Mouse (Mus musculus) liver, embryonic 15.5 days (tissue): ENCODE data around the gene Gm11020. TPM values are rescaled to one million over a fixed set of nuclear protein-coding genes. Genes with fewer than 3 reads are reported as not detected.

Experiments
- ATAC-seq: fragments of 200-750 bp; cut with Nextera tagmentation; 2 replicates; pipeline ENCODE4 v1.8.0; 2017; ENCODE audit warnings: moderate number of reproducible peaks, mild to moderate bottlenecking, moderate library complexity; ENCODE audit not compliant: insufficient read depth
- H3K27ac ChIP-seq: fragments of 300-500 bp; sonication (generic); replicated peaks from 2 replicates; pipeline ENCODE4 v1.5.1; 2015; ENCODE audit warnings: mild to moderate bottlenecking, inconsistent platforms
- H3K27me3 ChIP-seq: fragments of 300-500 bp; sonication (generic); 2 replicates; pipeline ENCODE4 v1.6.1; 2015; ENCODE audit warnings: mild to moderate bottlenecking, inconsistent platforms
- H3K36me3 ChIP-seq: fragments of 300-500 bp; sonication (generic); replicated peaks from 2 replicates; pipeline ENCODE4 v1.6.1; 2015; ENCODE audit warnings: moderate library complexity, mild to moderate bottlenecking, inconsistent platforms
- H3K4me1 ChIP-seq: fragments of 300-500 bp; sonication (generic); replicated peaks from 2 replicates; pipeline ENCODE4 v1.6.1; 2015; ENCODE audit warnings: inconsistent platforms
- H3K4me2 ChIP-seq: fragments of 300-500 bp; sonication (generic); 2 replicates; pipeline ENCODE4 v1.6.1; 2015; ENCODE audit warnings: moderate library complexity, mild to moderate bottlenecking, inconsistent platforms
- H3K4me3 ChIP-seq: fragments of 300-500 bp; sonication (generic); replicated peaks from 2 replicates; pipeline ENCODE4 v1.5.1; 2015; ENCODE audit warnings: mild to moderate bottlenecking, inconsistent platforms
- H3K9ac ChIP-seq: fragments of 300-500 bp; sonication (generic); 2 replicates; pipeline ENCODE4 v1.6.1; 2015; ENCODE audit warnings: moderate library complexity, mild to moderate bottlenecking, inconsistent platforms
- H3K9me3 ChIP-seq: fragments of 300-500 bp; sonication (generic); replicated peaks from 2 replicates; pipeline ENCODE4 v1.6.1; 2016; ENCODE audit warnings: inconsistent platforms
- WGBS: fragments of 180-500 bp; shearing (Covaris S2); methylation state at CpG from one replicate; pipeline ENCODE4 v1.1.7; 2015; ENCODE audit warnings: mixed read lengths; ENCODE audit not compliant: insufficient replicate concordance; 5-methylcytosine and 5-hydroxymethylcytosine counted together
- polyA plus RNA-seq: library from polyadenylated mRNA; unstranded; fragments of >200 nt; fragmentation: Nextera tagmentation; extraction: Ambion mirVana; gene quantifications from 2 replicates; pipeline ENCODE4 v1.2.1, GENCODE M21; 2015

Gene Gm11020
- polyA plus RNA-seq, 1 experiment from 2014 or later: not detected

GRCm38 (mm10) chr8:104332665-104333631, 11.6 kb downstream of the Gm11020 start:
- 16% methylated on average over 5 of the region's 5 CpGs for WGBS
- no peaks in the 10 kb centered on the region for H3K27me3 ChIP-seq
- H3K9ac ChIP-seq: no peak overlapping the region
- H3K4me3 ChIP-seq: no peak overlapping the region
- H3K27ac ChIP-seq: no peak overlapping the region
- peak; percentile 62 for ATAC-seq
- peaks cover 19% of the 10 kb centered on the region for H3K4me1 ChIP-seq
- no peaks in the 10 kb centered on the region for H3K9me3 ChIP-seq
- H3K36me3 ChIP-seq: no peaks in the 10 kb centered on the region
- no peak overlapping the region for H3K4me2 ChIP-seq

GRCm38 (mm10) chr8:104333786-104334185, 12.4 kb downstream of the Gm11020 start:
- no peak overlapping the region for H3K27ac ChIP-seq
- ATAC-seq: peak; percentile 57

GRCm38 (mm10) chr8:104334196-104334595, 12.8 kb downstream of the Gm11020 start:
- H3K4me2 ChIP-seq: no peak overlapping the region
- no peaks in the 10 kb centered on the region for H3K36me3 ChIP-seq
- no peak overlapping the region for H3K4me3 ChIP-seq
- H3K9me3 ChIP-seq: no peaks in the 10 kb centered on the region
- H3K9ac ChIP-seq: no peak overlapping the region
- no peaks in the 10 kb centered on the region for H3K27me3 ChIP-seq
- no peak for ATAC-seq
- H3K27ac ChIP-seq: no peak overlapping the region
- H3K4me1 ChIP-seq: peaks cover 19% of the 10 kb centered on the region
- WGBS: 65% methylated on average over 1 of the region's 1 CpGs

More at GRCm38 (mm10) chr8:104333786-104334185, 12.4 kb downstream of the Gm11020 start:
- no peak overlapping the region for H3K4me3 ChIP-seq
- no peak overlapping the region for H3K4me2 ChIP-seq
- no peak overlapping the region for H3K9ac ChIP-seq
- no peaks in the 10 kb centered on the region for H3K36me3 ChIP-seq
- 21% methylated on average over 5 of the region's 5 CpGs for WGBS
- no peaks in the 10 kb centered on the region for H3K9me3 ChIP-seq
- no peaks in the 10 kb centered on the region for H3K27me3 ChIP-seq
- peaks cover 19% of the 10 kb centered on the region for H3K4me1 ChIP-seq

- Histone ChIP-seq H3K9ac (no peak overlapping the region), H3K4me3 (no peak overlapping the region), H3K4me1 (peaks cover 44% of the 10 kb centered on the region), H3K36me3 (no peaks in the 10 kb centered on the region), H3K27ac (no peak overlapping the region), H3K9me3 (no peaks in the 10 kb centered on the region), H3K4me2 (no peak overlapping the region), H3K27me3 (peaks cover 17% of the 10 kb centered on the region; the same call in 1 of the 2 replicates)
- no peak for ATAC-seq
- WGBS: 58% methylated on average over 1 of the region's 1 CpGs
Observed at GRCm38 (mm10) chr8:104336806-104337205, 15.4 kb downstream of the Gm11020 start.

- Histone ChIP-seq H3K36me3 (no peaks in the 10 kb centered on the region), H3K9me3 (no peaks in the 10 kb centered on the region), H3K27me3 (peaks cover 17% of the 10 kb centered on the region; the same call in 1 of the 2 replicates), H3K4me3 (no peak overlapping the region), H3K4me1 (peaks cover 43% of the 10 kb centered on the region), H3K27ac (no peak overlapping the region), H3K4me2 (no peak overlapping the region), H3K9ac (no peak overlapping the region)
- 27% methylated on average over 3 of the region's 3 CpGs for WGBS
- ATAC-seq: no peak
Observed at GRCm38 (mm10) chr8:104337890-104338289, 16.5 kb downstream of the Gm11020 start.

GRCm38 (mm10) chr8:104339229-104339982, 18.0 kb downstream of the Gm11020 start, which contains the start of gene Cmtm3:
TSS of gene Cmtm3 (plus strand) at chr8:104339410.
- peak within 1 kb of the TSS; percentile 33; the same call in 1 of the 2 replicates for H3K27ac ChIP-seq
- H3K36me3 ChIP-seq: no peaks in the 10 kb centered on the region
- H3K9ac ChIP-seq: peak within 1 kb of the TSS; percentile 39; the same call in 1 of the 2 replicates
- no peaks in the 10 kb centered on the region for H3K9me3 ChIP-seq
- ATAC-seq: no peak
- H3K4me2 ChIP-seq: peak within 1 kb of the TSS; percentile 77
- H3K4me1 ChIP-seq: peaks cover 27% of the 10 kb centered on the region
- H3K4me3 ChIP-seq: peak within 1 kb of the TSS; percentile 55
- 23% methylated on average over 16 of the region's 18 CpGs for WGBS
- H3K27me3 ChIP-seq: peaks cover 17% of the 10 kb centered on the region; the same call in 1 of the 2 replicates

GRCm38 (mm10) chr8:104339983-104340232, 18.5 kb downstream of the Gm11020 start:
- WGBS: 3% methylated on average over 6 of the region's 6 CpGs
- Histone ChIP-seq H3K4me3 (peak overlapping the region; percentile 55), H3K27me3 (peaks cover 17% of the 10 kb centered on the region; the same call in 1 of the 2 replicates), H3K4me1 (peaks cover 27% of the 10 kb centered on the region), H3K9me3 (no peaks in the 10 kb centered on the region), H3K27ac (peak overlapping the region; percentile 33; the same call in 1 of the 2 replicates), H3K9ac (peak overlapping the region; percentile 39; the same call in 1 of the 2 replicates), H3K4me2 (peak overlapping the region; percentile 77), H3K36me3 (no peaks in the 10 kb centered on the region)
- no peak for ATAC-seq

GRCm38 (mm10) chr8:104340233-104341105, 19.1 kb downstream of the Gm11020 start:
- no peaks in the 10 kb centered on the region for H3K9me3 ChIP-seq
- H3K9ac ChIP-seq: peak overlapping the region; percentile 39
- peak overlapping the region; percentile 55 for H3K4me3 ChIP-seq
- H3K4me1 ChIP-seq: peaks cover 27% of the 10 kb centered on the region
- peaks cover 17% of the 10 kb centered on the region; the same call in 1 of the 2 replicates for H3K27me3 ChIP-seq
- ATAC-seq: peak; percentile 62
- H3K4me2 ChIP-seq: peak overlapping the region; percentile 77
- no peaks in the 10 kb centered on the region for H3K36me3 ChIP-seq
- WGBS: under 1% methylated on average over 53 of the region's 54 CpGs
- peak overlapping the region; percentile 57 for H3K27ac ChIP-seq

- Histone ChIP-seq H3K27me3 (peaks cover 17% of the 10 kb centered on the region; the same call in 1 of the 2 replicates), H3K4me1 (peaks cover 27% of the 10 kb centered on the region), H3K27ac (peak overlapping the region; percentile 57), H3K36me3 (0 out of 2 replicates have a peak, but pooled peaks cover under 1% of the 10 kb centered on the region), H3K9ac (peak overlapping the region; percentile 39; the same call in 1 of the 2 replicates), H3K9me3 (no peaks in the 10 kb centered on the region), H3K4me3 (peak overlapping the region; percentile 55), H3K4me2 (peak overlapping the region; percentile 77)
- ATAC-seq: peak; percentile 36
- WGBS: under 1% methylated on average over 24 of the region's 24 CpGs
Observed at GRCm38 (mm10) chr8:104341106-104341561, 19.8 kb downstream of the Gm11020 start.

GRCm38 (mm10) chr8:104341678-104342077, 20.3 kb downstream of the Gm11020 start:
- Histone ChIP-seq H3K36me3 (0 out of 2 replicates have a peak, but pooled peaks cover 4% of the 10 kb centered on the region), H3K9me3 (no peaks in the 10 kb centered on the region), H3K4me1 (peaks cover 27% of the 10 kb centered on the region), H3K4me2 (peak overlapping the region; percentile 77), H3K27ac (no peak overlapping the region), H3K9ac (no peak overlapping the region), H3K4me3 (no peak overlapping the region), H3K27me3 (peaks cover 17% of the 10 kb centered on the region; the same call in 1 of the 2 replicates)
- ATAC-seq: no peak
- WGBS: 44% methylated on average over 6 of the region's 6 CpGs
